Mouse (Mus musculus) cerebellum, adult 8-10 months (tissue): ENCODE measurements around the gene Arhgap35.

ENCODE experiments used
- DNase-seq: peaks from one replicate; pipeline ENCODE4 v3.0.0; 2022

Arhgap35 gene

GRCm38 (mm10) chr7:16517198-16517597 is 97.6 kb downstream of the Arhgap35 start:
- DNase-seq = no peak

- peak; percentile 39 for DNase-seq
Measured at GRCm38 (mm10) chr7:16507284-16507683, 107.5 kb downstream of the Arhgap35 start.

- DNase-seq = no peak
Measured at GRCm38 (mm10) chr7:16505226-16505593, 109.6 kb downstream of the Arhgap35 start.

- no peak for DNase-seq
Measured at GRCm38 (mm10) chr7:16504573-16505225, 110.1 kb downstream of the Arhgap35 start.

- DNase-seq = no peak
Measured at GRCm38 (mm10) chr7:16501571-16501970, 113.2 kb downstream of the Arhgap35 start.

- DNase-seq = no peak
Measured at GRCm38 (mm10) chr7:16499671-16500104, 115.1 kb downstream of the Arhgap35 start.

GRCm38 (mm10) chr7:16496260-16496659 is 118.5 kb downstream of the Arhgap35 start:
- DNase-seq = no peak

- peak; percentile 42 for DNase-seq
Measured at GRCm38 (mm10) chr7:16493361-16493760, 121.4 kb downstream of the Arhgap35 start.

GRCm38 (mm10) chr7:16492211-16492610 is 122.6 kb downstream of the Arhgap35 start:
- DNase-seq = no peak

GRCm38 (mm10) chr7:16491759-16492158 is 123.0 kb downstream of the Arhgap35 start:
- peak; percentile 70 for DNase-seq

- DNase-seq = no peak
Measured at GRCm38 (mm10) chr7:16489948-16490347, 124.8 kb downstream of the Arhgap35 start.

GRCm38 (mm10) chr7:16488816-16489215 is 126.0 kb downstream of the Arhgap35 start:
- no peak for DNase-seq

GRCm38 (mm10) chr7:16477628-16478027 is 137.2 kb downstream of the Arhgap35 start, which contains the start of gene Npas1:
TSS of gene Npas1 (minus strand) at chr7:16477728.
- DNase-seq = no peak

- no peak for DNase-seq
Measured at GRCm38 (mm10) chr7:16476600-16476989, 138.2 kb downstream of the Arhgap35 start.

GRCm38 (mm10) chr7:16475764-16476599 is 138.8 kb downstream of the Arhgap35 start:
- no peak for DNase-seq

- no peak for DNase-seq
Measured at GRCm38 (mm10) chr7:16475321-16475720, 139.5 kb downstream of the Arhgap35 start.

GRCm38 (mm10) chr7:16474445-16474844 is 140.3 kb downstream of the Arhgap35 start:
- DNase-seq = no peak

- no peak for DNase-seq
Measured at GRCm38 (mm10) chr7:16473847-16474246, 140.9 kb downstream of the Arhgap35 start.

- DNase-seq = no peak
Measured at GRCm38 (mm10) chr7:16472116-16472709, 142.6 kb downstream of the Arhgap35 start.

- no peak for DNase-seq
Measured at GRCm38 (mm10) chr7:16471549-16471948, 143.2 kb downstream of the Arhgap35 start.

GRCm38 (mm10) chr7:16468115-16468514 is 146.7 kb downstream of the Arhgap35 start:
- no peak for DNase-seq

- no peak for DNase-seq
Measured at GRCm38 (mm10) chr7:16466565-16466964, 148.2 kb downstream of the Arhgap35 start.

- DNase-seq = no peak
Measured at GRCm38 (mm10) chr7:16465568-16465967, 149.2 kb downstream of the Arhgap35 start.

GRCm38 (mm10) chr7:16465160-16465559 is 149.6 kb downstream of the Arhgap35 start:
- DNase-seq = peak; percentile 82
